Mouse (Mus musculus) embryonic fibroblast, embryonic 13.5 days (primary cell): ENCODE results near the gene Spred2. TPM values are rescaled to one million over a fixed set of nuclear protein-coding genes. Genes with fewer than 3 reads are reported as not detected.

Source experiments
- H3K27ac ChIP-seq: 2 replicates; pipeline ENCODE4 v1.5.1; 2012; ENCODE audit warnings: low read length, control low read depth, inconsistent platforms; ENCODE audit not compliant: insufficient read depth
- H3K4me1 ChIP-seq: 2 replicates; pipeline ENCODE4 v1.6.1; 2011; ENCODE audit warnings: low read length; ENCODE audit not compliant: control insufficient read depth, insufficient read depth
- H3K4me3 ChIP-seq: 2 replicates; pipeline ENCODE4 v1.5.1; 2011; ENCODE audit warnings: mild to moderate bottlenecking, control low read depth, low read length; ENCODE audit not compliant: insufficient read depth
- CTCF ChIP-seq: IDR thresholded peaks from 2 replicates; pipeline ENCODE4 v1.5.1; 2011; ENCODE audit warnings: mild to moderate bottlenecking, control low read depth, low read length, moderate library complexity, borderline replicate concordance; ENCODE audit not compliant: insufficient read depth
- POLR2A ChIP-seq: IDR thresholded peaks from 2 replicates; pipeline ENCODE4 v1.6.1; 2011; ENCODE audit warnings: low read depth, mild to moderate bottlenecking, control low read depth, low read length, moderate library complexity
- polyA plus RNA-seq: library from polyadenylated mRNA; stranded (reverse); fragments of >200 nt; gene quantifications from 2 replicates; pipeline ENCODE4 v1.2.4, GENCODE M21; 2011; ENCODE audit warnings: low read depth; ENCODE audit not compliant: missing spikeins, insufficient read length

Gene Spred2
- polyA plus RNA-seq, 1 experiment, result 26.3 TPM

GRCm38 (mm10) chr11:19963717-19964141, 39.6 kb downstream of the Spred2 start:
- H3K27ac ChIP-seq, result no peak overlapping the region
- TF ChIP-seq POLR2A, result no peak
- TF ChIP-seq CTCF, result no peak
- no peak overlapping the region for H3K4me3 ChIP-seq
- H3K4me1 ChIP-seq, result peaks cover 11% of the 10 kb centered on the region

- H3K27ac ChIP-seq, result no peak overlapping the region
- H3K4me3 ChIP-seq, result no peak overlapping the region
- peaks cover 11% of the 10 kb centered on the region for H3K4me1 ChIP-seq
- TF ChIP-seq CTCF (no peak), POLR2A (no peak)
These were observed 40.2 kb downstream of the Spred2 start for GRCm38 (mm10) chr11:19964333-19964732.

- no peak overlapping the region for H3K27ac ChIP-seq
- TF ChIP-seq CTCF (no peak), POLR2A (no peak)
- no peak overlapping the region for H3K4me3 ChIP-seq
- peaks cover 11% of the 10 kb centered on the region for H3K4me1 ChIP-seq
These were observed 40.9 kb downstream of the Spred2 start for GRCm38 (mm10) chr11:19965037-19965611.

GRCm38 (mm10) chr11:19965664-19966063, 41.5 kb downstream of the Spred2 start:
- Histone ChIP-seq H3K27ac (no peak overlapping the region), H3K4me1 (peaks cover 11% of the 10 kb centered on the region), H3K4me3 (no peak overlapping the region)
- no peak for TF ChIP-seq POLR2A
- no peak for TF ChIP-seq CTCF

GRCm38 (mm10) chr11:19966294-19966693, 42.1 kb downstream of the Spred2 start:
- Histone ChIP-seq H3K27ac (no peak overlapping the region), H3K4me3 (no peak overlapping the region), H3K4me1 (peaks cover 6% of the 10 kb centered on the region)
- no peak for TF ChIP-seq CTCF
- no peak for TF ChIP-seq POLR2A

GRCm38 (mm10) chr11:19969584-19969983, 45.4 kb downstream of the Spred2 start:
- Histone ChIP-seq H3K27ac (no peak overlapping the region), H3K4me3 (no peak overlapping the region), H3K4me1 (no peaks in the 10 kb centered on the region; the same call in 1 of the 2 replicates)
- TF ChIP-seq CTCF (no peak), POLR2A (no peak)

GRCm38 (mm10) chr11:19971954-19972750, 48.0 kb downstream of the Spred2 start:
- no peak for TF ChIP-seq POLR2A
- peak; percentile 49; the same call in 1 of the 2 replicates for TF ChIP-seq CTCF
- Histone ChIP-seq H3K27ac (no peak overlapping the region), H3K4me1 (no peaks in the 10 kb centered on the region; the same call in 1 of the 2 replicates), H3K4me3 (no peak overlapping the region)

GRCm38 (mm10) chr11:19973032-19973790, 49.0 kb downstream of the Spred2 start:
- no peak overlapping the region for H3K27ac ChIP-seq
- no peak for TF ChIP-seq POLR2A
- no peak for TF ChIP-seq CTCF
- peaks cover 6% of the 10 kb centered on the region for H3K4me1 ChIP-seq
- no peak overlapping the region for H3K4me3 ChIP-seq

GRCm38 (mm10) chr11:19976032-19976431, 51.9 kb downstream of the Spred2 start:
- TF ChIP-seq POLR2A, result no peak
- Histone ChIP-seq H3K27ac (no peak overlapping the region), H3K4me1 (peaks cover 19% of the 10 kb centered on the region), H3K4me3 (no peak overlapping the region)
